Mouse (Mus musculus) forebrain, embryonic 16.5 days (tissue): ENCODE measurements at regions not wholly inside any gene's neighbourhood (a gene's known extent, or its start where the extent isn't known, plus 50 kb on each side); places are given as distances from the start of the nearest gene placed in this dataset.

Experiments
- ATAC-seq: fragments of 200-750 bp; cut with Nextera tagmentation; 2 replicates; pipeline ENCODE4 v1.8.0; 2017; ENCODE audit warnings: mild to moderate bottlenecking, moderate library complexity
- H3K27ac ChIP-seq: fragments of 300-500 bp; sonication (generic); 2 replicates; pipeline ENCODE4 v1.5.1; 2014; ENCODE audit warnings: low read length, control low read depth
- H3K27me3 ChIP-seq: fragments of 300-500 bp; sonication (generic); replicated peaks from 2 replicates; pipeline ENCODE4 v1.6.1; 2014; ENCODE audit warnings: low read length; ENCODE audit not compliant: control insufficient read depth, insufficient read depth
- H3K36me3 ChIP-seq: fragments of 300-500 bp; sonication (generic); 2 replicates; pipeline ENCODE4 v1.6.1; 2014; ENCODE audit not compliant: control insufficient read depth, insufficient read depth
- H3K4me1 ChIP-seq: fragments of 300-500 bp; sonication (generic); replicated peaks from 2 replicates; pipeline ENCODE4 v1.6.1; 2014; ENCODE audit warnings: low read length; ENCODE audit not compliant: control insufficient read depth, insufficient read depth
- H3K4me2 ChIP-seq: fragments of 300-500 bp; sonication (generic); 2 replicates; pipeline ENCODE4 v1.6.1; 2014; ENCODE audit warnings: mild to moderate bottlenecking, low read length, control low read depth
- H3K4me3 ChIP-seq: fragments of 300-500 bp; sonication (generic); replicated peaks from 2 replicates; pipeline ENCODE4 v1.5.1; 2014; ENCODE audit warnings: mild to moderate bottlenecking, low read length, control low read depth
- H3K9ac ChIP-seq: fragments of 300-500 bp; sonication (generic); replicated peaks from 2 replicates; pipeline ENCODE4 v1.6.1; 2014; ENCODE audit warnings: low read depth, low read length, control low read depth
- H3K9me3 ChIP-seq: fragments of 300-500 bp; sonication (generic); 2 replicates; pipeline ENCODE4 v1.6.1; 2016; ENCODE audit warnings: low read length; ENCODE audit not compliant: control insufficient read depth
- WGBS: fragments of 180-500 bp; shearing (Covaris S2); extraction: QIAGEN DNeasy Blood & Tissue Kit; methylation state at CpG from one replicate; pipeline ENCODE4 v1.1.7; 2014; 5-methylcytosine and 5-hydroxymethylcytosine counted together

DNA sequence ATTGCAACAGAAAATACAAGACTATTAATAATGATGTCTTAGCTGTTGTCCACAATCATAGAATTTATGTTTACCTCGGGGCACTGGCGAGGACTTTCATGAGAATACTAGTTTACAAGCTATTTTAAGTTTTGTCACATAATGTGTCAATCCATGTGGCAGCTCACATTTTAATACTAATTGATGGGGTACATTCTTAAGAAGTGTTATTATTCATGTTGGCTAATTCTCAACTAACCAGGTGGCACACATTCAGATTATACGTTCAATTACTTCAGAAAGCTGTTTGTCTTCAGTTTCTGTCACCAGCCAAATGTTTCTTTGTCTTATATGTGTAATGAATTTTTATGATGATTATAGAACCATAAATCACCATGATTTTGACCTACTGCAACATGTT, 870.2 kb upstream of the Celf2 start:
- Histone ChIP-seq H3K9ac (no peak overlapping the region), H3K36me3 (no peaks in the 10 kb centered on the region), H3K27me3 (no peaks in the 10 kb centered on the region), H3K4me3 (no peak overlapping the region), H3K9me3 (no peaks in the 10 kb centered on the region), H3K4me2 (no peak overlapping the region), H3K4me1 (no peaks in the 10 kb centered on the region), H3K27ac (peak overlapping the region; percentile 47)
- WGBS, result 42% methylated on average over 3 of the region's 3 CpGs
- ATAC-seq, result peak; percentile 64

DNA sequence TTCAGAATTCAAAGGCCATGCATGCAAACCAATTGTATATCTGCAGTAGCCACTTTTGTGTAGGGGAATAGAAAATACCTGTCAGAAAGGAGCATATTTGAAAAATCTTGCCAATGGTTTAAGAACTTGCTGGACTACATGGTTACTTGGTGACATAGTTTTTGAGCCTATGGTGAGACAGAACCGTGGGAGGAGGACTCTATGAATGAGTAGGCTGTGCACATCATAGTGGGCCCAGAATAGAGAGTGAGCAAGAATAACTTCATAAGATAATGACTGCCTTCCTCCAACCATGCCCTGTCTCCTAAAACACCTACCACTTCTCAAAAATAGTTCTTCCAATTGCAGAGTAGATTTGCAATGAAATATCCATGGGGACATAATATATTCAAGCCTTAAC, 838.5 kb upstream of the Celf2 start:
- WGBS, result 90% methylated on average over 1 of the region's 1 CpGs
- Histone ChIP-seq H3K4me3 (no peak overlapping the region), H3K27ac (no peak overlapping the region), H3K36me3 (no peaks in the 10 kb centered on the region), H3K4me1 (no peaks in the 10 kb centered on the region), H3K9me3 (no peaks in the 10 kb centered on the region), H3K9ac (no peak overlapping the region), H3K27me3 (no peaks in the 10 kb centered on the region), H3K4me2 (no peak overlapping the region)
- ATAC-seq, result no peak

DNA sequence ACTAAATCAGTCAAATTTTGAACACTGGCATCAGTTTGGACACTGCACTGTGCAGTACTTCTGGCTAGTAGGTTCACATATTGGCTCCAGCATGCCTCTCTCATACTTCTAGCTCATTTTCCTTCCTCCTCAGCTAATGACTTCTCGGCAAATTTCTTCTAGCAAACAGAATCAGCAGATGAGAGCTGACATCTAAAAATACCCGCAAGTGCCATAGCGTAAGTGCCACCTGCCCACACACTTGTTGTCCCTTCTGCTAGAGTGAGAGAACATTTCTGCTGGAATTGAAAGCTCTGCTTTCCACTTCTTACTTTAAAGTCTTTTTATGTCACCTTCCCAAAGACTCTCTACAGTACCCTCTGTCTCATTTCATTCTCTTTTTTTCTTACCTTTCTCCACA, 835.4 kb upstream of the Celf2 start:
- H3K4me2 ChIP-seq, result no peak overlapping the region
- no peak overlapping the region for H3K27ac ChIP-seq
- H3K9ac ChIP-seq, result no peak overlapping the region
- H3K27me3 ChIP-seq, result no peaks in the 10 kb centered on the region
- no peak for ATAC-seq
- WGBS, result 80% methylated on average over 3 of the region's 3 CpGs
- H3K4me3 ChIP-seq, result no peak overlapping the region
- no peaks in the 10 kb centered on the region for H3K36me3 ChIP-seq
- no peaks in the 10 kb centered on the region for H3K9me3 ChIP-seq
- no peaks in the 10 kb centered on the region for H3K4me1 ChIP-seq

DNA sequence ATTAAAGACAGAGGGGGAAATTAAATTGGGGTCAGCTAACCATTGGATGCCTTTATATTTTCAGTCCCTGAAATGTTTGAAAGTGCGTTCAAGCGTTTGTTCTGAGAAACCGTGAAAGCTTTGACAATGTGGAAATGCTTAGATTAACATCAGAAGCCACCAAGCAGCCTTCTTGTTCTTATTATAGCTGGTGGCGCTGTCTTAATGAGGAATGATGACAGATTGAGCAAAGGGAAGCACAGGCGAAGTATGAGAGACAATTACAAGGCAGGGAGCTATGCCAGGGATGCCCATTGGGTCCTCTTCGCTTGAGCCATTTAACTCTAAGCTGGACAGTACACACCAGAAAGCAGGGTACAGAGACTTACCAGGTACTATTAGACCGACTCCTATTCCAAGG, 828.9 kb upstream of the Celf2 start:
- 61% methylated on average over 7 of the region's 7 CpGs for WGBS
- no peak overlapping the region for H3K4me2 ChIP-seq
- ATAC-seq, result no peak
- H3K4me1 ChIP-seq, result no peaks in the 10 kb centered on the region
- no peak overlapping the region for H3K27ac ChIP-seq
- H3K4me3 ChIP-seq, result no peak overlapping the region
- no peaks in the 10 kb centered on the region for H3K9me3 ChIP-seq
- no peak overlapping the region for H3K9ac ChIP-seq
- no peaks in the 10 kb centered on the region for H3K27me3 ChIP-seq
- no peaks in the 10 kb centered on the region for H3K36me3 ChIP-seq

- H3K27me3 ChIP-seq, result no peaks in the 10 kb centered on the region
- no peak for ATAC-seq
- H3K9me3 ChIP-seq, result 0 out of 2 replicates have a peak, but pooled peaks cover 4% of the 10 kb centered on the region
- 77% methylated on average over 2 of the region's 2 CpGs for WGBS
- H3K36me3 ChIP-seq, result no peaks in the 10 kb centered on the region
- H3K4me1 ChIP-seq, result no peaks in the 10 kb centered on the region
- H3K4me3 ChIP-seq, result no peak overlapping the region
- no peak overlapping the region for H3K9ac ChIP-seq
- no peak overlapping the region for H3K27ac ChIP-seq
- H3K4me2 ChIP-seq, result no peak overlapping the region
Measured at GRCm38 (mm10) chr2:8296001-8296400, 786.6 kb upstream of the Celf2 start.

GRCm38 (mm10) chr2:8291357-8291756, 782.0 kb upstream of the Celf2 start:
- no peak for ATAC-seq
- Histone ChIP-seq H3K4me3 (no peak overlapping the region), H3K4me2 (no peak overlapping the region), H3K27ac (no peak overlapping the region), H3K9ac (no peak overlapping the region), H3K4me1 (no peaks in the 10 kb centered on the region), H3K36me3 (no peaks in the 10 kb centered on the region), H3K27me3 (no peaks in the 10 kb centered on the region), H3K9me3 (0 out of 2 replicates have a peak, but pooled peaks cover 4% of the 10 kb centered on the region)
- 80% methylated on average over 4 of the region's 4 CpGs for WGBS

DNA sequence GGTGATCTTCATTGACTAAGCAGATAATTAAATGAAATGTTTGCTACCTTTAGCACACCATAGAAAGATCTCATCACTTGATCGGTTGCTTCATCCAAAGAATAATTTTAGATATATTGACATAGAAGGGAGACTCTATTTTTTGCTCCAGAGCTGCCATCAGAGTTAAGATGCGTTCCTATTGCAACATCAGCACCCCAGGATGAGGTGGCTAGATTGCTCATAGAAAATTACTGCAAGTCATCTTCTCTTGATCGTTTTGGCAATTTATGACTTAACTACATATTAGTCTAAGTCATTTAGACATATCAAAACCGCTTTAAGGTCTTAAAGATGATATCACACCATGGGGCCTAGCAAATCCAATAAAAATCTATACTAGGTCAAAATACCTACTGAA, 778.0 kb upstream of the Celf2 start:
- ATAC-seq, result no peak
- Histone ChIP-seq H3K4me1 (no peaks in the 10 kb centered on the region), H3K27ac (no peak overlapping the region), H3K4me2 (no peak overlapping the region), H3K9me3 (no peaks in the 10 kb centered on the region), H3K36me3 (no peaks in the 10 kb centered on the region), H3K27me3 (no peaks in the 10 kb centered on the region), H3K4me3 (no peak overlapping the region), H3K9ac (no peak overlapping the region)
- WGBS, result 89% methylated on average over 4 of the region's 4 CpGs

DNA sequence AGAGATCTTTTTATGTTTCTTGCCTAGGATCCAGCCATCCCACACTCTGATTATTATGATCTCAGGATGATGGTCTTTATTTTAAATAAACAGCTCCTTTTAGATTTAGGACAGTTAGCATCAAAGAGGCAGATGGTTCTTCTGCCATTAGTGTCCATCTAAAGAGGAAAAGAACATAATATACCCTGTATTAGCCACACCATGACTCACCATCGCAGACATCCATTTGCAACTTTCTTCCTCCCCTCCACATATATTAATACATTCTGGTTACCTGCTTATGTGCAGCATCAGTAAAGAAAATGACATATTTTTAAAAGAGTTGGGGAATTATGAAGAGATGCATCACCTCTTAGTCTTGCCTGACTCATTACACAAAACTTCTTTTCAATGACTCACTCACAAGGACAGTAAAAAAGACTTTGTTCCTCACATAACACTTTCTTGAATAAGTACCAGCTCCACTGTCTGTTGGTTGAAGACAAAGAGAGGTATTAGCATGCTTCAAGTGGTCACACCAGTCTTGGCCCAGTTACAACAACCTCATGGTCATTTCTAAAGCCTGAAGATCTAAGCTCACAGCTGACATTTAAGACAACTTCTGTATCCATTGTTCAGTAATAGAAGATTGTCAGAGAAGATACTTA, 766.9 kb upstream of the Celf2 start:
- ATAC-seq, result no peak

More for the DNA sequence above, 766.9 kb upstream of the Celf2 start:
- H3K4me3 ChIP-seq, result no peak overlapping the region
- no peak overlapping the region for H3K4me2 ChIP-seq
- H3K27ac ChIP-seq, result no peak overlapping the region
- WGBS, result 94% methylated on average over 1 of the region's 1 CpGs
- H3K36me3 ChIP-seq, result no peaks in the 10 kb centered on the region
- H3K9me3 ChIP-seq, result no peaks in the 10 kb centered on the region
- no peaks in the 10 kb centered on the region for H3K27me3 ChIP-seq
- no peak overlapping the region for H3K9ac ChIP-seq
- H3K4me1 ChIP-seq, result no peaks in the 10 kb centered on the region
